Mouse (Mus musculus): ENCODE measurements around the gene Msl2. TPM values are rescaled to one million over a fixed set of nuclear protein-coding genes. Genes with fewer than 3 reads are reported as not detected.

The Msl2 gene
- total RNA-seq, 2 experiments from 2014 or later = 69.7 to 70.9 TPM

- DNase-seq = no peak
- intact Hi-C loops (cut with DNase I) = no loop called here
Measured at GRCm38 (mm10) chr9:101113317-101113716, 39.4 kb downstream of the Msl2 start.

- DNase-seq = no peak
- intact Hi-C loops (cut with DNase I) = no loop called here
Measured at GRCm38 (mm10) chr9:101114182-101114884, 40.4 kb downstream of the Msl2 start.

- intact Hi-C loops (cut with DNase I) = no loop called here
- DNase-seq = no peak
Measured at GRCm38 (mm10) chr9:101143635-101144034, 69.7 kb downstream of the Msl2 start.

GRCm38 (mm10) chr9:101152872-101153271 lies 79.0 kb downstream of the Msl2 start:
- intact Hi-C loops (cut with DNase I) = no loop called here
- DNase-seq = no peak

Other genes starting within 250 kb of the Msl2 start
- 10 to 100 TPM; 45.6 to 46.9 TPM for gene Pccb, start 39.2 kb upstream of the Msl2 start, total RNA-seq (2021)
- gene Ppp2r3a, start 177.7 kb downstream of the Msl2 start, total RNA-seq (2021) = 10 to 100 TPM; 49.8 to 52.4 TPM

All from left cerebral cortex, postnatal 4 days (tissue).